Mouse (Mus musculus) MEL (cell line): ENCODE data around the gene Chp1. TPM values are rescaled to one million over a fixed set of nuclear protein-coding genes. Genes with fewer than 3 reads are reported as not detected.

Experiments used
- DNase-seq: peaks from one replicate; pipeline ENCODE4 v3.0.0; 2011; ENCODE audit warnings: low read depth, low spot score
- H3K27ac ChIP-seq: 2 replicates; pipeline ENCODE4 v1.5.1; 2012; ENCODE audit warnings: low read depth, mild to moderate bottlenecking, control low read depth, low read length, moderate library complexity; ENCODE audit not compliant: control insufficient read depth
- H3K27me3 ChIP-seq, 2 experiments: fragments of 150-350 bp in 1 of 2; sonication (generic) in 1 of 2; 2 replicates each; pipeline ENCODE4 v1.6.1; 2012; ENCODE audit warnings: low read length in 2 of 2, mild to moderate bottlenecking in 2 of 2, improper control_type of control experiment in 1 of 2, moderate library complexity in 1 of 2; ENCODE audit not compliant: insufficient read depth in 2 of 2, control insufficient read depth in 1 of 2
- H3K36me3 ChIP-seq, 2 experiments: 2 replicates each; pipeline ENCODE4 v1.6.1; 2012 to 2014; ENCODE audit warnings: low read length in 2 of 2, improper control_type of control experiment in 1 of 2, inconsistent platforms in 1 of 2, mild to moderate bottlenecking in 1 of 2; ENCODE audit not compliant: insufficient read depth in 2 of 2, control insufficient read depth in 1 of 2
- H3K4me1 ChIP-seq, 2 experiments: fragments of 150-350 bp in 1 of 2; sonication (generic) in 1 of 2; 2 replicates each; pipeline ENCODE4 v1.6.1; 2012; ENCODE audit warnings: low read length in 2 of 2, improper control_type of control experiment in 1 of 2, mild to moderate bottlenecking in 1 of 2; ENCODE audit not compliant: insufficient read depth in 2 of 2, control insufficient read depth in 1 of 2
- H3K4me3 ChIP-seq, 2 experiments: fragments of 150-350 bp in 1 of 2; sonication (generic) in 1 of 2; 2 replicates each; pipeline ENCODE4 v1.5.1; 2012; ENCODE audit warnings: low read depth in 2 of 2, low read length in 2 of 2, mild to moderate bottlenecking in 2 of 2, moderate library complexity in 2 of 2, control low read depth in 1 of 2, improper control_type of control experiment in 1 of 2; ENCODE audit not compliant: control insufficient read depth in 1 of 2, insufficient read depth in 1 of 2
- H3K79me2 ChIP-seq: 2 replicates; pipeline ENCODE4 v1.6.1; 2012; ENCODE audit warnings: mild to moderate bottlenecking, low read length, moderate library complexity; ENCODE audit not compliant: control insufficient read depth, poor library complexity, insufficient read depth
- H3K9ac ChIP-seq: 2 replicates; pipeline ENCODE4 v1.6.1; 2012; ENCODE audit warnings: low read depth, mild to moderate bottlenecking, control low read depth, low read length, moderate library complexity; ENCODE audit not compliant: control insufficient read depth, poor library complexity, severe bottlenecking
- H3K9me3 ChIP-seq: fragments of 150-350 bp; sonication (generic); replicated peaks from 2 replicates; pipeline ENCODE4 v1.6.1; 2012; ENCODE audit warnings: mild to moderate bottlenecking, low read length, improper control_type of control experiment, moderate library complexity; ENCODE audit not compliant: insufficient read depth
- BHLHE40 ChIP-seq: IDR thresholded peaks from 2 replicates; pipeline ENCODE4 v1.6.1; 2012; ENCODE audit warnings: low read depth, mild to moderate bottlenecking, inconsistent platforms, low read length, improper control_type of control experiment, borderline replicate concordance
- E2F4 ChIP-seq: IDR thresholded peaks from 2 replicates; pipeline ENCODE4 v1.6.1; 2011; ENCODE audit warnings: low read depth, low read length, improper control_type of control experiment, borderline replicate concordance
- ELF1 ChIP-seq: IDR thresholded peaks from 2 replicates; pipeline ENCODE4 v1.6.1; 2014; ENCODE audit warnings: low read depth, mild to moderate bottlenecking, inconsistent platforms, low read length, improper control_type of control experiment, moderate library complexity
- ETS1 ChIP-seq: IDR thresholded peaks from 2 replicates; pipeline ENCODE4 v1.6.1; 2012; ENCODE audit warnings: low read depth, mild to moderate bottlenecking, inconsistent platforms, low read length, improper control_type of control experiment, moderate library complexity
- GABPA ChIP-seq: IDR thresholded peaks from 2 replicates; pipeline ENCODE4 v1.6.1; 2012; ENCODE audit warnings: low read depth, mild to moderate bottlenecking, inconsistent platforms, low read length, improper control_type of control experiment, moderate library complexity
- HCFC1 ChIP-seq: IDR thresholded peaks from 2 replicates; pipeline ENCODE4 v1.6.1; 2012; ENCODE audit warnings: low read depth, mild to moderate bottlenecking, inconsistent platforms, low read length, improper control_type of control experiment, moderate library complexity
- KAT2A ChIP-seq: conservative IDR thresholded peaks from 2 replicates; pipeline ENCODE4 v1.6.1; 2012; ENCODE audit warnings: low read depth, low read length, improper control_type of control experiment, inconsistent platforms
- MAZ ChIP-seq: IDR thresholded peaks from 2 replicates; pipeline ENCODE4 v1.6.1; 2012; ENCODE audit warnings: low read depth, mild to moderate bottlenecking, inconsistent platforms, low read length, improper control_type of control experiment
- MEF2A ChIP-seq: IDR thresholded peaks from 2 replicates; pipeline ENCODE4 v1.6.1; 2014; ENCODE audit warnings: low read depth, mild to moderate bottlenecking, inconsistent platforms, low read length, improper control_type of control experiment; ENCODE audit not compliant: poor library complexity, insufficient replicate concordance, severe bottlenecking; ENCODE audit errors: extremely low read depth
- MYC ChIP-seq: IDR thresholded peaks from 2 replicates; pipeline ENCODE4 v1.6.1; 2011; ENCODE audit warnings: low read depth, mild to moderate bottlenecking, low read length, improper control_type of control experiment, moderate library complexity
- NELFE ChIP-seq: IDR thresholded peaks from 2 replicates; pipeline ENCODE4 v1.6.1; 2011; ENCODE audit warnings: low read depth, low read length, improper control_type of control experiment
- NRF1 ChIP-seq: IDR thresholded peaks from 2 replicates; pipeline ENCODE4 v1.6.1; 2014; ENCODE audit warnings: low read depth, mild to moderate bottlenecking, inconsistent platforms, low read length, improper control_type of control experiment, moderate library complexity; ENCODE audit not compliant: poor library complexity, insufficient read depth, severe bottlenecking
- POLR2A ChIP-seq, 2 experiments: IDR thresholded peaks; 2 replicates each; pipeline ENCODE4 v1.6.1; 2011 to 2012; ENCODE audit warnings: low read length in 2 of 2, mild to moderate bottlenecking in 2 of 2, control low read depth in 1 of 2, improper control_type of control experiment in 1 of 2, low read depth in 1 of 2, moderate library complexity in 1 of 2; ENCODE audit not compliant: control insufficient read depth in 1 of 2, insufficient read depth in 1 of 2, poor library complexity in 1 of 2
- RAD21 ChIP-seq: IDR thresholded peaks from 2 replicates; pipeline ENCODE4 v1.6.1; 2011; ENCODE audit warnings: mild to moderate bottlenecking, low read depth, low read length, improper control_type of control experiment
- RCOR1 ChIP-seq: IDR thresholded peaks from 2 replicates; pipeline ENCODE4 v1.6.1; 2012; ENCODE audit warnings: low read depth, mild to moderate bottlenecking, inconsistent platforms, low read length, improper control_type of control experiment
- SIN3A ChIP-seq: IDR thresholded peaks from 2 replicates; pipeline ENCODE4 v1.6.1; 2012; ENCODE audit warnings: low read length, improper control_type of control experiment, inconsistent platforms
- TBP ChIP-seq: IDR thresholded peaks from 2 replicates; pipeline ENCODE4 v1.8.0; 2011; ENCODE audit warnings: low read depth, low read length, improper control_type of control experiment
- ZKSCAN1 ChIP-seq: IDR thresholded peaks from 2 replicates; pipeline ENCODE4 v1.6.1; 2012; ENCODE audit warnings: low read depth, mild to moderate bottlenecking, inconsistent platforms, low read length, improper control_type of control experiment, moderate library complexity
- ZNF384 ChIP-seq: IDR thresholded peaks from 2 replicates; pipeline ENCODE4 v1.6.1; 2012; ENCODE audit warnings: low read depth, mild to moderate bottlenecking, inconsistent platforms, low read length, improper control_type of control experiment
- polyA plus RNA-seq, 2 experiments: library from polyadenylated mRNA; stranded (reverse) in 1 of 2; unstranded in 1 of 2; fragments of >175 nt in 1 of 2; fragments of >200 nt in 1 of 2; gene quantifications; 2 replicates each; pipeline versions ENCODE4 v1.2.1 to v1.2.4; 2012; ENCODE audit warnings: low replicate concordance in 2 of 2, low read depth in 1 of 2; ENCODE audit not compliant: insufficient read length in 2 of 2, insufficient read depth in 1 of 2, missing spikeins in 1 of 2
- total RNA-seq: library from RNA; depleted of rRNA; stranded (reverse); fragments of 300-350 nt; gene quantifications from 2 replicates; pipeline ENCODE4 v1.2.3, GENCODE M21; 2012

Gene Chp1
- total and polyA plus RNA-seq, 3 experiments: 32.5 to 74.8 TPM; not detected in 1

GRCm38 (mm10) chr2:119594113-119594981 lies 46.9 kb downstream of the Chp1 start (continued):
- peak; percentile 80 to 90 for TF ChIP-seq POLR2A (IDR thresholded peaks at IDR 0.05; ENCODE audit: control insufficient read depth in 1 of 2, insufficient read depth in 1 of 2, low read depth in 1 of 2, low read length in 2 of 2, poor library complexity in 1 of 2)

- no peak for TF ChIP-seq ZKSCAN1
- peak; percentile 65; the same call in 1 of the 2 replicates for TF ChIP-seq ZNF384
- no peaks in the 10 kb centered on the region for H3K9me3 ChIP-seq
- H3K79me2 ChIP-seq: peaks cover 22% of the 10 kb centered on the region
- H3K4me1 ChIP-seq: peaks cover 7 to 12% of the 10 kb centered on the region in 2 experiments
- H3K27me3 ChIP-seq: no peaks in the 10 kb centered on the region
- H3K4me3 ChIP-seq: peak overlapping the region; percentile 95 to 96
- peaks cover 20 to 34% of the 10 kb centered on the region in 2 experiments for H3K36me3 ChIP-seq
- DNase-seq: no peak
- no peak overlapping the region for H3K27ac ChIP-seq
- peak overlapping the region; percentile 93 for H3K9ac ChIP-seq
These were observed 47.8 kb downstream of the Chp1 start for GRCm38 (mm10) chr2:119595308-119595707.

- no peaks in the 10 kb centered on the region for H3K9me3 ChIP-seq
- peaks cover 25% of the 10 kb centered on the region for H3K79me2 ChIP-seq
- no peaks in the 10 kb centered on the region for H3K27me3 ChIP-seq
- H3K4me1 ChIP-seq: peaks cover 3 to 5% of the 10 kb centered on the region in 2 experiments
- H3K27ac ChIP-seq: no peak overlapping the region
- H3K9ac ChIP-seq: no peak overlapping the region
- peaks cover 18 to 41% of the 10 kb centered on the region in 2 experiments for H3K36me3 ChIP-seq
- no peak for TF ChIP-seq ELF1
- TF ChIP-seq MAZ: no peak
- TF ChIP-seq E2F4: no peak
- TF ChIP-seq NELFE: no peak
- no peak for TF ChIP-seq GABPA
- no peak for TF ChIP-seq KAT2A
- TF ChIP-seq POLR2A (IDR thresholded peaks at IDR 0.05; ENCODE audit: control insufficient read depth in 1 of 2, insufficient read depth in 1 of 2, low read depth in 1 of 2, low read length in 2 of 2, poor library complexity in 1 of 2): no peak
- TF ChIP-seq TBP: no peak
- no peak for TF ChIP-seq ZNF384
- no peak for TF ChIP-seq ETS1
- TF ChIP-seq RAD21: no peak
- TF ChIP-seq MYC: no peak
- no peak for TF ChIP-seq SIN3A
- TF ChIP-seq HCFC1: no peak
- TF ChIP-seq RCOR1: no peak
- no peak for TF ChIP-seq BHLHE40
- TF ChIP-seq MEF2A: no peak
- TF ChIP-seq NRF1: no peak
- H3K4me3 ChIP-seq: no peak overlapping the region
- peak; percentile 33 for DNase-seq
These were observed 49.4 kb downstream of the Chp1 start for GRCm38 (mm10) chr2:119596781-119597330.
